Mouse (Mus musculus) activated CD4-positive, CD25-positive, alpha-beta regulatory T cell, adult 4 months (primary cell): ENCODE measurements around the gene Map3k14. TPM values are rescaled to one million over a fixed set of nuclear protein-coding genes. Genes with fewer than 3 reads are reported as not detected.
"Not testable (repeated sequence)": the region's sequence is repeated elsewhere in the genome, so short reads cannot be mapped to it uniquely, and the experiment has no call there.

ENCODE experiments used
- ATAC-seq: one replicate; pipeline ENCODE4 v1.8.0; 2017
- polyA plus RNA-seq, 2 experiments: library from polyadenylated mRNA; unstranded; fragments of 100-300 nt; shearing (Covaris generic); gene quantifications; one replicate each; pipeline ENCODE4 v1.2.1; 2017

Map3k14 gene
- polyA plus RNA-seq, 2 experiments from 2014 or later: 22.0 to 28.9 TPM

GRCm38 (mm10) chr11:103246081-103246730 lies 21.1 kb downstream of the Map3k14 start:
- ATAC-seq: no peak

- no peak for ATAC-seq
These were observed 22.4 kb downstream of the Map3k14 start for GRCm38 (mm10) chr11:103244856-103245255.

- no peak for ATAC-seq
These were observed 26.5 kb downstream of the Map3k14 start for GRCm38 (mm10) chr11:103240740-103241139.

- ATAC-seq: no peak
These were observed 29.5 kb downstream of the Map3k14 start for GRCm38 (mm10) chr11:103237757-103238156.

- no peak for ATAC-seq
These were observed 30.4 kb downstream of the Map3k14 start for GRCm38 (mm10) chr11:103236903-103237302.

DNA sequence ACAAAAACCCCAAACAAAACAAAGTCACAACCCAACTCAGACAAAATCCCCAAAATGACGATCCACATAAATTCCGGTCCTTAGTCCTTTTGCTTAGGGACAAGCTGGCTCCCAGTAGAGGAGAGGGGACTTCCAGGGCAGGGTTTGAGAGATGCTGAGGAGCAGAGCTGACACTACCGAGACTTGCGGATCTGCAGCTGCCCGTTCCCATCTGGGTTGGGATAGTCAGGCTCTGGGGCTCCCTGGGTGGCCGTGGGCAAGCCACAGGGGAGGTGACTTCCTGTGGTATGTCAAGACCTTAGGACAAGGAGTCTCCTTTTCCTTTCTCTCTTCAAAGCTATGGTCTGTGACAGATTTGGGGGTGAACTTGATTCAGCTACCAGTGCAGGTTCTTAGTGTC lies 30.8 kb downstream of the Map3k14 start:
- no peak for ATAC-seq

- ATAC-seq: no peak
These were observed 31.6 kb downstream of the Map3k14 start for GRCm38 (mm10) chr11:103235702-103236101.

GRCm38 (mm10) chr11:103234447-103234846 lies 32.8 kb downstream of the Map3k14 start:
- no peak for ATAC-seq

DNA sequence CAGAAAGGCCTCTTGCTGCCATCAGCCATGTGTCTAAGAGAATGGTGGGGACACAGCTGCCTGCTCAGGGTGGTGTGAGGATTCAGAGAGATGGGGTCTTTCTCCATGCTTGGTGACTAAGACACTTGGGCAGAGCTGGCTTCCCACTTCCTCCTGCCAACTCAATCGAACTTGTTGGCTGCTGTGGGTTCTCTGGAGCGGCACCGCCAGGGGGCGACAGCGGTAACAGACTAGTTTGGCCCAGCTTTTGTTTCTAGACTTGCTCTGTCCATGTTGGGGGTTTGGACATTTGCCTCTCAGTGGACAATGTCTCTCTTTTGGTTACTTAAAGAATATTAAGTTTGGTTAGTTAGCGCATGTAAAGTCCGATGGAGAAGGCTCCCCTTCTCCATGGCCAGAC lies 34.3 kb downstream of the Map3k14 start:
- ATAC-seq: peak; percentile 61

DNA sequence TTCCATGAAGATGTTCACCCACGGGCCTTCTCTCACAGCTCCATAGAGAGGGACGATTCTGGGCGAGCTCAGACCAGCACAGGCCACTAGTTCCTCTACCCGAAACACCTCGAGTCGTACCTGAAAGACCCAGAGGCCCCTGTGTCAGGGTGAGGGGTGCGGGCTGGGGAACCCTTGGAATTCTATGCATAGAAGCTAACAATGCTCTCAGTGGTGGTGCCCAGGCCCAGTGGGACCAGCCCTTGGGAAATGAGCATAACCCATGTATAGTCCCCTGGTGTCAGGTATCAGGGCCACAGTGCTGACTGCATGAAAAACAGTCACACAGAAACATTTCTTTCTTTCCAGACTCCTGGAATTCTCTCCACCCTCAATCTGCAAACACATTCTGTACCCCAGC lies 35.9 kb downstream of the Map3k14 start:
- no peak for ATAC-seq

GRCm38 (mm10) chr11:103230626-103231025 lies 36.6 kb downstream of the Map3k14 start:
- no peak for ATAC-seq

GRCm38 (mm10) chr11:103229608-103230007 lies 37.7 kb downstream of the Map3k14 start:
- no peak for ATAC-seq

DNA sequence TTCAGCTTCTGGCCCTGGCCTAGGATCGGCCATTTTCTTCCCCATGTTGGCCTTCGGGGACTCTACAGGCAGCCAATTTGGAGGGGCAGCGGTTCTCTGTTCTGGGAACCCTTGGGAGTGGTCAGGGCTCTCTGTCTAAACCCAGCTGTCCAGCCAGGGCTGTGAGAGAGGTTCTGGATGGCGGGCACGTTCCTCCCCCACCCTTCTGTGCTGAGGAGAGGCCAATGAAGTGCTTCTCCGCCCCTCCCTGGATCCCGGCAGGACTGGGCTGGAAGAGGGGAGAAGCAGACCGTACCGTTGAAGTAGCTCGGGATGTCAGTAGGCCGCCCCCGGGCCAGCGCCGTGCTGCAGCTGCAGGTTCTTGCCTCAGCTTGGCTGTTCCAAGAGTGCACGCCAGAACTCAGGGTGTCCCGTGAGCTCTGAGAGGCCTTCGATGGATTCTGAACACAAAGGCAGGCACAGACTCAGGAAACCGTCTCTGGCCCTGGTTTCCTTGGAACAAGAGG lies 43.3 kb downstream of the Map3k14 start:
- ATAC-seq: no peak

GRCm38 (mm10) chr11:103223444-103223843 lies 43.8 kb downstream of the Map3k14 start:
- ATAC-seq: no peak

DNA sequence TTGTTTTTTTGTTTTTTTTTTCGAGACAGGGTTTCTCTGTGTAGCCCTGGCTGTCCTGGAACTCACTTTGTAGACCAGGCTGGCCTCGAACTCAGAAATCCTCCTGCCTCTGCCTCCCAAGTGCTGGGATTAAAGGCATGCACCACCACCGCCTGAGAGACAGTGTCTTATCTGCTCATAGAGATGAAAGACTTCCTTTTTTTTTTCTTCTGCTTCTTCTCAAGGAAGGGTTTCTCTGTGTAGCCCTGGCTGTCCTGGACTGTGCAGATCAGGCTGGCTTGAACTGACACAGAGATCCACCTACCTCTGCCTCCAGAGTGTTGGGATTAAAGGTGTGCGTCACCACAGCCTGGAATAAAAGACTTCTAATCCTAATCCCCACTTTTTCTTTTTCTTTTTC lies 44.6 kb downstream of the Map3k14 start:
- not testable (repeated sequence) for ATAC-seq

GRCm38 (mm10) chr11:103221437-103221836 lies 45.8 kb downstream of the Map3k14 start:
- no peak for ATAC-seq

DNA sequence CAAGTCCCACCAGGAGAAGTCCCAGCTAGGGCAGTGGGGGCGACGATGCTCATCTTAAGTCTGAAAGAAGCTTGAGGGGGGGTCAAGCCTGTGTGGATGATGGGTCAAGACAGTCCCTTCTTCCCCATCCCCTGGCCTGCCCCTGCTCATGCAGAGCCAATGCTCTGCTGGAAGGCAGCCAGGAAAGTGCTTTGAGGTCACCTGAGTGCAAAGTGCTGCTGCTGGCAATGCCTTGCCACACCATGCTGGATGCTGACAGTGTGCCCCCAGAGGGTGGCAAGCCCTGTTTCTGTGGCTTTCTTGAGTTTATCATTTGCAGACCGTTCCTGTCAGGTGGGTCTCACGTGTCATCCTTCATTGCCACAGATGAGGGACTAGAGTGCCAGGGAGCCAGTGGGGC lies 47.3 kb downstream of the Map3k14 start:
- no peak for ATAC-seq

DNA sequence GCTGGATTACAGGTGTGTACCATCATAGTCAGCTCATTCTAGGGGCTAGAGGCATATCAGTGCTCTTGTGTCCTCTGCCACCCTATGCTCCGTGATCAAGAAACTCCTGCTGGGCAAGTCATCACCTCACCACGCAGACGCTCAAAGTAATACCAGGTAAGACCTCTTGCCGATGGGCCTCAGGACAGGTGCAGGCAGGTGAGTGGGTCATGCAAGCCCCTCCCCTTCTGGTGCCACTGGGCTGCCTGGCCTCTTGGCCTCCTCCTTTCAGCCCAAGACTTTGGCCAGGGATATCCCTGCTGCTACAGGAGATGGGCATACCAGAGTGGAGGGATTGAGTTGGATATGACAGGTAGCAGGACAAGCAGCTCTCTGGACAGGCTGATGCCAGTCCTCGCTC lies 48.0 kb downstream of the Map3k14 start:
- no peak for ATAC-seq

DNA sequence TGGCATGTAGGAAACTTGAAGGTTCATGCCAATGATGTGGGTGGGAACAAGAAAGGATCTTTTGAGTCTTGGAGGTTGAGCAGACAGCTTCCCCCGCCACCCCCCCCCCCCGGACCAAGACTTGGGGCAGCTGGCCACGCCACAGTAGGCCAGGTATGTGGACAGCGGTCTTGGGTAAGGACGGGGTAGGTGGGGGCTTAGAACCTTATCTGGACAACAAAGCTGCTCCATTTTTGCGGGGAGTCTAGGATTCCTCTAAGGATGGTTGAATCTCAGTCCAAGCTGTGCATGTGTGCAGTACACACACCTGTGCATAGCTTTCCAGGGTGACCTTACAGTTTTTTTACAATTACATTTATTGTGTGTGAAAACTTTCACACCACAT lies 48.8 kb downstream of the Map3k14 start:
- ATAC-seq: no peak

GRCm38 (mm10) chr11:103217790-103218516 lies 49.3 kb downstream of the Map3k14 start, which contains the start of gene Spata32:
Gene Spata32 (minus strand): TSS chr11:103218432.
- peak; percentile 92 for ATAC-seq

DNA sequence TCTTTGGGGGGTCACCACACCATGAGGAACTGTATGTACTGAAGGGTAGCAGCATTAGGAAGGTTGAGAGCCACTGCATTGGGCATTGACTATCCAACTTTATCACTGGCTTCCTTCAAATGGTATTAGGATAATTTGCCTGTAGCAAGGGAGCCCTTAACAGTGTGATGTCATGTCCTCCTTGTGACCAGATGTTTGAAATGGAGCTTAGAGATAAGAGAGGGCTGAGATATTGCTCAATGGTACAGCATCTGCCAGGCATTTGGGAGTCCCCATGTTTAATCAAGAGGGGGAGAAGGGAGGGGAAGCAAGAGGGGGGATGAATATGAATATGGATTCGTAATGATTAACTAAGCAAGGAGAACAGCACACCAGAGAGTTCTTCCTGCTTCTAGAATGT lies 51.9 kb downstream of the Map3k14 start:
- ATAC-seq: no peak

- no peak for ATAC-seq
These were observed 53.6 kb downstream of the Map3k14 start for GRCm38 (mm10) chr11:103213712-103214111.

- no peak for ATAC-seq
These were observed 57.0 kb downstream of the Map3k14 start for GRCm38 (mm10) chr11:103210291-103210690.

GRCm38 (mm10) chr11:103208458-103208857 lies 58.8 kb downstream of the Map3k14 start, which contains the start of gene 1700023F06Rik:
Gene 1700023F06Rik (minus strand): TSS chr11:103208558.
- no peak for ATAC-seq
